Mouse (Mus musculus): ENCODE data around the gene Gpkow. TPM values are rescaled to one million over a fixed set of nuclear protein-coding genes. Genes with fewer than 3 reads are reported as not detected.
A peak's percentile ranks its signal among the peaks of the same experiment; 100 is the strongest.

Gene Gpkow
- polyA plus RNA-seq, 1 experiment: 17.1 TPM

DNA sequence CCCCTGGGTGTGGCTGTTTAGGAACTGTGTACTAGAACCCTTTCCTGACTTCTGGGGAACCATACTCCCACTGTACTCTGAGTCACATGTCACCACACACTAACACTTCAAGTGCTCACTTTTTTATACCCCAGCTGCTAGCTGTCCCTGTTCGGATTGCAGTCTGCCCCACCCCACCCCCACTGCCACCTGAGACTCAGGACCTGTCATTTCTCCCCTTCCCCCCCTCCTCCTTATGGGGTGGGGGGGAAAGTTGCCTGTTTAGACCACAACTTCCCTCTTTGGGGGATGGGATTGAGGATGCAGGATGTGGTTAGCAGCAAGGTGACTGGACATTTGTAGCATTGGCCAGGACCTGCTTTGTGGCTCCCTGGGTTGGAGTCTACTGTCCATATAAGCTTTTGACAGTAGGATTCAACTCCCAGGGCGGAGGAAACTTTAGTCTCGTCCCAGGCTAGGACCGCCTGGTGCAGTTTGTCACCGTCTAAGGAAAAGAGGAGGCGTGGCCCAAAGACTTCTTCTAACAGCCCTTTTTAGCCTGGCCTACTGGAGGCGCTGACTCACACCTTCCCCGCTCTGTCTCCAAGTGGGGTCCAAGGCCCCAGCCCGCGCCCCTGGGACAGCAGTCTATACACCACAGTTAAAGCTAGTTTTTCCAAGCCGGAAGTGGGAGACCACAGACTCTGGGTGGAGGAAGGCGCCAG lies 23.2 kb upstream of the Gpkow start:
- Histone ChIP-seq H3K79me2 (ENCODE audit: control insufficient read depth, insufficient read depth) (peaks cover 14% of the 10 kb centered on the region), H3K4me2 (ENCODE audit: low read depth) (peak overlapping the region; percentile 90), H3K36me3 (ENCODE audit: control insufficient read depth, insufficient read depth) (peaks cover 5% of the 10 kb centered on the region), H3ac (ENCODE audit: control insufficient read depth, insufficient read length) (no peak overlapping the region), H3K27me3 (ENCODE audit: control insufficient read depth, insufficient read depth, insufficient read length) (no peaks in the 10 kb centered on the region), H3K4me3 (no peak overlapping the region)
- TF ChIP-seq CEBPB (IDR thresholded peaks at IDR 0.05; ENCODE audit: insufficient read depth, poor library complexity, severe bottlenecking) (no peak), MYOD1 (IDR thresholded peaks at IDR 0.05; ENCODE audit: control insufficient read depth in 1 of 3, insufficient read length in 2 of 3, low read depth in 2 of 3) (peak in 1 of 3 experiments; percentile 40), TCF3 (IDR thresholded peaks at IDR 0.05; ENCODE audit: insufficient read length, low read depth) (no peak), MAX (IDR thresholded peaks at IDR 0.05; ENCODE audit: low read depth) (no peak), POLR2A (IDR thresholded peaks at IDR 0.05; ENCODE audit: insufficient read length, low read depth) (no peak), USF1 (IDR thresholded peaks at IDR 0.05; ENCODE audit: low read depth) (peak; percentile 18)

DNA sequence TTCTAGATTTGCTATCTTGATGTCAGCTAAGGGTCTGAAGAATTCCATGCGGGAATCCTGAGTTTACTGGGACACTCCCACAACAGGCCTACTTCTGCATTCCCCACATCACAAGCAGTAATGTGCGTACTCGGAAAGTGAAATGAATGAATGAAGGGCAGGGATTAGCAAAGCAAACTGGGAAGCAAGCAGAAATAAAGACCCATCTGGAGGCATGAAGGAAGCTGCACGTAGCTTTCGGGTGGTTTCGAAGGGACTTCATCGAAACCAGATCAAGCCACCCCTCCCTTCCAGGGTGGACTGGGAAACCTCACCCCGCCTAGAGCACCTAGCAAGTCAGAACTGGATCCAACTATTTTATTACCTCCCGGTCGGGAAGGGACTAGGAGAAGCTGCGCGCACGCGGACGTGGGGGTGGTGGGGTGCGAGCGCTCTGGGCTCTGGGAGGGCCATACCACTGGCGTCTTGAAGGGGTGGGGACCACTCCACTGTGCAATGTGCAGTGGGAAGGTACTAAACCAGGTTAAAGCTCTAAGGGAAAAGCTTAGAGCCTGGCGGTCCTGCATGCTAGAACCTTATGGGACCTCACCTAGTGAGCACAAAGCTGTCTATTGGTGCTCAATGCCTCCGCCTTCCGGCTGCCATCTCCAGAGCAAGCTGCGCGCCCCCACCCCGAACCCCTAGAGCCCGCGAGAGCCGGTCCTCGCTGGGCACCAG lies 22.5 kb upstream of the Gpkow start:
- no peak overlapping the region for H3K4me3 ChIP-seq
- H3K36me3 ChIP-seq (ENCODE audit: control insufficient read depth, insufficient read depth): no peaks in the 10 kb centered on the region
- no peak overlapping the region for H3ac ChIP-seq (ENCODE audit: control insufficient read depth, insufficient read length)
- peak overlapping the region; percentile 90 for H3K4me2 ChIP-seq (ENCODE audit: low read depth)
- H3K27me3 ChIP-seq (ENCODE audit: control insufficient read depth, insufficient read depth, insufficient read length): no peaks in the 10 kb centered on the region
- peaks cover 14% of the 10 kb centered on the region for H3K79me2 ChIP-seq (ENCODE audit: control insufficient read depth, insufficient read depth)
- no peak for TF ChIP-seq MYOD1 (IDR thresholded peaks at IDR 0.05; ENCODE audit: control insufficient read depth in 1 of 3, insufficient read length in 2 of 3, low read depth in 2 of 3)
- no peak for TF ChIP-seq USF1 (IDR thresholded peaks at IDR 0.05; ENCODE audit: low read depth)
- TF ChIP-seq TCF12 (IDR thresholded peaks at IDR 0.05; ENCODE audit: insufficient read depth, poor library complexity, severe bottlenecking): no peak
- TF ChIP-seq MAX (IDR thresholded peaks at IDR 0.05; ENCODE audit: low read depth): no peak
- no peak for TF ChIP-seq POLR2A (IDR thresholded peaks at IDR 0.05; ENCODE audit: insufficient read length, low read depth)
- no peak for TF ChIP-seq REST (IDR thresholded peaks at IDR 0.05; ENCODE audit: insufficient read depth, insufficient read length)
- no peak for TF ChIP-seq POLR2AphosphoS2 (IDR thresholded peaks at IDR 0.05; ENCODE audit: insufficient read length, low read depth)
- TF ChIP-seq E2F4 (IDR thresholded peaks at IDR 0.05; ENCODE audit: insufficient read depth): no peak
- TF ChIP-seq SRF (IDR thresholded peaks at IDR 0.05; ENCODE audit: control insufficient read depth, insufficient read length, low read depth): no peak
- no peak for TF ChIP-seq TCF3 (IDR thresholded peaks at IDR 0.05; ENCODE audit: insufficient read length, low read depth)
- TF ChIP-seq MYOG (IDR thresholded peaks at IDR 0.05; ENCODE audit: control insufficient read depth in 1 of 3, insufficient read depth in 1 of 3, insufficient read length in 2 of 3, low read depth in 2 of 3): no peak
- TF ChIP-seq CEBPB (IDR thresholded peaks at IDR 0.05; ENCODE audit: insufficient read depth, poor library complexity, severe bottlenecking): no peak

DNA sequence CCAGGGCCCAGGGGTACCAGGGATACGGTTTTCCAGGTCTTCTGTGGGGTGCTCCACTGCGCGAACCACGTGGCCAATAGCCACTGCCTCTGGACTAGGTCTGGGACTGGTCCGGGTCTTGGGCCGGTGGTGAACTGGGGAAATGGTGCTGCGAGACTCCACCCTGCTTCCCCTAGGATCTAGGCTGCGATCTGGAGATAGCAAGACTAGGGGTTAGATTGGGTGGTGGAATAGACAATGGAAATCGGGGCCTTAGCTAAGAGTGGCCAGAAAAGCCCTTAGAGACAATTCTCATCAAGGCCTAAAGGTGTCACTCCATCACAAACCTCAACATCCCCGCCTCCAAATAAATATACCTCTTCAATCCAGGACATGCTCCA lies 21.9 kb upstream of the Gpkow start:
- peaks cover 11% of the 10 kb centered on the region for H3K79me2 ChIP-seq (ENCODE audit: control insufficient read depth, insufficient read depth)
- H3K36me3 ChIP-seq (ENCODE audit: control insufficient read depth, insufficient read depth): no peaks in the 10 kb centered on the region
- no peak overlapping the region for H3ac ChIP-seq (ENCODE audit: control insufficient read depth, insufficient read length)
- H3K4me2 ChIP-seq (ENCODE audit: low read depth): no peak overlapping the region
- TF ChIP-seq CEBPB (IDR thresholded peaks at IDR 0.05; ENCODE audit: insufficient read depth, poor library complexity, severe bottlenecking): no peak
- TF ChIP-seq MYOD1 (IDR thresholded peaks at IDR 0.05; ENCODE audit: control insufficient read depth in 1 of 3, insufficient read length in 2 of 3, low read depth in 2 of 3): no peak
- TF ChIP-seq POLR2AphosphoS2 (IDR thresholded peaks at IDR 0.05; ENCODE audit: insufficient read length, low read depth): no peak
- no peak for TF ChIP-seq USF1 (IDR thresholded peaks at IDR 0.05; ENCODE audit: low read depth)
- TF ChIP-seq TCF12 (IDR thresholded peaks at IDR 0.05; ENCODE audit: insufficient read depth, poor library complexity, severe bottlenecking): no peak
- no peak for TF ChIP-seq E2F4 (IDR thresholded peaks at IDR 0.05; ENCODE audit: insufficient read depth)
- TF ChIP-seq REST (IDR thresholded peaks at IDR 0.05; ENCODE audit: insufficient read depth, insufficient read length): no peak
- TF ChIP-seq MYOG (IDR thresholded peaks at IDR 0.05; ENCODE audit: control insufficient read depth in 1 of 3, insufficient read depth in 1 of 3, insufficient read length in 2 of 3, low read depth in 2 of 3): no peak
- no peak for TF ChIP-seq MAX (IDR thresholded peaks at IDR 0.05; ENCODE audit: low read depth)
- TF ChIP-seq POLR2A (IDR thresholded peaks at IDR 0.05; ENCODE audit: insufficient read length, low read depth): no peak
- TF ChIP-seq TCF3 (IDR thresholded peaks at IDR 0.05; ENCODE audit: insufficient read length, low read depth): no peak
- no peak for TF ChIP-seq SRF (IDR thresholded peaks at IDR 0.05; ENCODE audit: control insufficient read depth, insufficient read length, low read depth)
- H3K4me3 ChIP-seq: no peak overlapping the region
- H3K27me3 ChIP-seq (ENCODE audit: control insufficient read depth, insufficient read depth, insufficient read length): no peaks in the 10 kb centered on the region

DNA sequence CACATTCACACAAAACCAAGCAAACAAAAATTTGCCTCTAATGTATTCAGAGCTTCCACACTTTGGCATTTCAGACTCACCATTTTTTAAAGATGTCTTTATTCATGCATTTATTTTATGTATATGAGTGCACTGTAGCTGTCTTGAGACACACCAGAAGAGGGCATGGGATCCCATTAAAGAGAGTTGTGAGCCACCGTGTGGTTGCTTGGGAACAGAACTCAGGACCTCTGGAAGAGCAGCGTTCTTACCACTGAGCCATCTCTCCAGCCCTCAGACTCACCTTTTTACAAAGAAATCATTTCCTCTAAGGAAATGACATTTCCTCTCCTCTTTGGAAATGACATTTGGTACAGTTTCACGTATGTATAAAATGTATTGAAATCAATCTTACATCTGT lies 17.9 kb upstream of the Gpkow start:
- TF ChIP-seq TCF12 (IDR thresholded peaks at IDR 0.05; ENCODE audit: insufficient read depth, poor library complexity, severe bottlenecking) (no peak), USF1 (IDR thresholded peaks at IDR 0.05; ENCODE audit: low read depth) (no peak), MAX (IDR thresholded peaks at IDR 0.05; ENCODE audit: low read depth) (no peak), CEBPB (IDR thresholded peaks at IDR 0.05; ENCODE audit: insufficient read depth, poor library complexity, severe bottlenecking) (no peak), REST (IDR thresholded peaks at IDR 0.05; ENCODE audit: insufficient read depth, insufficient read length) (no peak), SRF (IDR thresholded peaks at IDR 0.05; ENCODE audit: control insufficient read depth, insufficient read length, low read depth) (no peak), TCF3 (IDR thresholded peaks at IDR 0.05; ENCODE audit: insufficient read length, low read depth) (no peak), MYOD1 (IDR thresholded peaks at IDR 0.05; ENCODE audit: control insufficient read depth in 1 of 3, insufficient read length in 2 of 3, low read depth in 2 of 3) (no peak), MYOG (IDR thresholded peaks at IDR 0.05; ENCODE audit: control insufficient read depth in 1 of 3, insufficient read depth in 1 of 3, insufficient read length in 2 of 3, low read depth in 2 of 3) (no peak), POLR2A (IDR thresholded peaks at IDR 0.05; ENCODE audit: insufficient read length, low read depth) (no peak), E2F4 (IDR thresholded peaks at IDR 0.05; ENCODE audit: insufficient read depth) (no peak), POLR2AphosphoS2 (IDR thresholded peaks at IDR 0.05; ENCODE audit: insufficient read length, low read depth) (no peak)

More for the DNA sequence above, 17.9 kb upstream of the Gpkow start:
- Histone ChIP-seq H3ac (ENCODE audit: control insufficient read depth, insufficient read length) (no peak overlapping the region), H3K27me3 (ENCODE audit: control insufficient read depth, insufficient read depth, insufficient read length) (no peaks in the 10 kb centered on the region), H3K4me3 (peak overlapping the region; percentile 5), H3K36me3 (ENCODE audit: control insufficient read depth, insufficient read depth) (no peaks in the 10 kb centered on the region), H3K79me2 (ENCODE audit: control insufficient read depth, insufficient read depth) (no peaks in the 10 kb centered on the region), H3K4me2 (ENCODE audit: low read depth) (no peak overlapping the region)
